ENCODE assay signal across 11 mouse cellular contexts in the genomic region with DNA sequence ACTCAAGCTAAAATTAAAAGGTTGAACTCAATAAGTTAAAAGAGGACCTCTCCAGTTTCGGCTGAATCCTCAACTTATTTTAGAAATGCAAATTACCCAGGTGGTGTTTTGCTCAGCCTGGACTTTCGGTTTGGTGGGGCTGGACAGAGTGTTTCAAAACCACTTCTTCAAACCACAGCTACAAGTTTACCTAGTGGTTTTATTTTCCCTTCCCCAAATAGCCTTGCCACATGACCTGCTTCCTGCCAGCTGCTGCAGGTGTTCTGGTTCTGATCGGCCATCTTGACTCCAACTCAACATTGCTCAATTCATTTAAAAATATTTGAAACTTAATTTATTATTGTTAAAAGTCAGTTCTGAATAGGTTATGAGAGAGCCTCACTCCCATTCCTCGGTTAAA.
DNase-seq lines count a peak whose midpoint lies in the region; ATAC-seq lines count a peak whose summit lies in the region.
"Had no signal": no experiment of that assay in that cellular context is flagged by ENCODE, and none has a peak within 500 bp of the region (broad histone marks: within the 10 kb centered on the region; RNA-seq: fewer than 3 reads in every experiment).

No protein-coding gene starts in this region.

- H3K27me3 ChIP-seq in heart, embryonic 10.5 days (ENCODE audit: insufficient read depth, poor library complexity, severe bottlenecking): no peaks in the 10 kb centered on the region
- no peaks in the 10 kb centered on the region for H3K27me3 ChIP-seq in forebrain, embryonic 12.5 days

- H3K36me3 ChIP-seq in heart, embryonic 10.5 days: no peaks in the 10 kb centered on the region
- H3K36me3 ChIP-seq in forebrain, embryonic 12.5 days (replicated peaks): no peaks in the 10 kb centered on the region
- H3K36me3 ChIP-seq: midbrain, embryonic 10.5 days had no signal

- no peak overlapping the region for H3K4me2 ChIP-seq in forebrain, embryonic 12.5 days

- H3K4me3 ChIP-seq in heart, embryonic 10.5 days: no peak overlapping the region
- no peak overlapping the region for H3K4me3 ChIP-seq in forebrain, embryonic 12.5 days (replicated peaks)
- H3K4me3 ChIP-seq: midbrain, embryonic 10.5 days had no signal

- H3K9me3 ChIP-seq in heart, embryonic 10.5 days: no peaks in the 10 kb centered on the region
- H3K9me3 ChIP-seq in forebrain, embryonic 12.5 days: peaks cover 20% of the 10 kb centered on the region

- peak; percentile 60 to 71 for ATAC-seq in hematopoietic stem cell, adult 5-6 weeks (replicated peaks in 1 of 2; ENCODE audit: insufficient read depth in 1 of 2, low FRiP score in 2 of 2, low TSS enrichment in 1 of 2, low read depth in 1 of 2, poor library complexity in 2 of 2, severe bottlenecking in 2 of 2)
- no peak for ATAC-seq in forebrain, embryonic 12.5 days (ENCODE audit: low FRiP score)
- ATAC-seq: forebrain, embryonic 14.5 days; hindbrain, embryonic 16.5 days had no signal

- no peak overlapping the region for H3K9ac ChIP-seq in forebrain, embryonic 12.5 days

- no peak overlapping the region for H3K27ac ChIP-seq in heart, embryonic 10.5 days
- H3K27ac ChIP-seq in forebrain, embryonic 12.5 days: no peak overlapping the region
- H3K27ac ChIP-seq: midbrain, embryonic 10.5 days had no signal

- no peaks in the 10 kb centered on the region for H3K4me1 ChIP-seq in heart, embryonic 10.5 days
- no peaks in the 10 kb centered on the region for H3K4me1 ChIP-seq in forebrain, embryonic 12.5 days
- H3K4me1 ChIP-seq: midbrain, embryonic 10.5 days had no signal

- DNase-seq in heart, adult 9 months (ENCODE audit: low spot score in 2 of 2): peak; percentile 12 to 51
- DNase-seq in heart, embryonic 10.5 days (ENCODE audit: low spot score): no peak
- peak; percentile 82 to 86 for DNase-seq in B cell, adult 2 months
- peak; percentile 87 to 91 for DNase-seq in spleen, postnatal 36 days (ENCODE audit: low spot score in 2 of 2)
- DNase-seq in urinary bladder, postnatal 25 days (ENCODE audit: low spot score): no peak
- DNase-seq in cerebellum, adult 9-10 months: no peak

- WGBS in heart, embryonic 10.5 days: 73% methylated on average over 4 of the region's 4 CpGs
- 79% methylated on average over 4 of the region's 4 CpGs for WGBS in forebrain, embryonic 12.5 days

Comparison
In these comparisons a context has a peak if more than half of its experiments do, and no peak if none do; other contexts are left out.
1. DNase-seq: peak in heart, adult 9 months (2 of 2), B cell, adult 2 months (2 of 2) and spleen, postnatal 36 days (2 of 2); none in heart, embryonic 10.5 days (single experiment), urinary bladder, postnatal 25 days (single experiment) and cerebellum, adult 9-10 months (single experiment).